Mouse (Mus musculus) cortical plate, adult 2 months (tissue): ENCODE measurements around the gene Rab43. TPM values are rescaled to one million over a fixed set of nuclear protein-coding genes. Genes with fewer than 3 reads are reported as not detected.

Source experiments
- H3K27ac ChIP-seq: fragments of 200-500 bp; 2 replicates; pipeline ENCODE4 v1.5.1; 2012; ENCODE audit warnings: low read length, control low read depth, inconsistent platforms; ENCODE audit not compliant: insufficient read depth
- H3K4me1 ChIP-seq: fragments of 200-500 bp; 2 replicates; pipeline ENCODE4 v1.6.1; 2011; ENCODE audit warnings: low read length; ENCODE audit not compliant: control insufficient read depth, insufficient read depth
- H3K4me3 ChIP-seq: fragments of 200-500 bp; 2 replicates; pipeline ENCODE4 v1.5.1; 2011; ENCODE audit warnings: mild to moderate bottlenecking, low read length, control low read depth; ENCODE audit not compliant: insufficient read depth
- CTCF ChIP-seq: fragments of 200-500 bp; IDR thresholded peaks from 2 replicates; pipeline ENCODE4 v1.5.1; 2011; ENCODE audit warnings: mild to moderate bottlenecking, control low read depth, low read length; ENCODE audit not compliant: insufficient read depth; ENCODE audit errors: extremely low read depth
- POLR2A ChIP-seq: fragments of 200-500 bp; IDR thresholded peaks from 2 replicates; pipeline ENCODE4 v1.6.1; 2011; ENCODE audit warnings: mild to moderate bottlenecking, low read length, control low read depth; ENCODE audit not compliant: insufficient read depth; ENCODE audit errors: extremely low read depth
- polyA plus RNA-seq: library from polyadenylated mRNA; depleted of rRNA; stranded (reverse); fragments of >200 nt; gene quantifications from 2 replicates; pipeline ENCODE4 v1.2.3, GENCODE M21; 2012; rRNA removed

The Rab43 gene
- 13.9 and 14.4 TPM in 2 replicates for polyA plus RNA-seq

DNA sequence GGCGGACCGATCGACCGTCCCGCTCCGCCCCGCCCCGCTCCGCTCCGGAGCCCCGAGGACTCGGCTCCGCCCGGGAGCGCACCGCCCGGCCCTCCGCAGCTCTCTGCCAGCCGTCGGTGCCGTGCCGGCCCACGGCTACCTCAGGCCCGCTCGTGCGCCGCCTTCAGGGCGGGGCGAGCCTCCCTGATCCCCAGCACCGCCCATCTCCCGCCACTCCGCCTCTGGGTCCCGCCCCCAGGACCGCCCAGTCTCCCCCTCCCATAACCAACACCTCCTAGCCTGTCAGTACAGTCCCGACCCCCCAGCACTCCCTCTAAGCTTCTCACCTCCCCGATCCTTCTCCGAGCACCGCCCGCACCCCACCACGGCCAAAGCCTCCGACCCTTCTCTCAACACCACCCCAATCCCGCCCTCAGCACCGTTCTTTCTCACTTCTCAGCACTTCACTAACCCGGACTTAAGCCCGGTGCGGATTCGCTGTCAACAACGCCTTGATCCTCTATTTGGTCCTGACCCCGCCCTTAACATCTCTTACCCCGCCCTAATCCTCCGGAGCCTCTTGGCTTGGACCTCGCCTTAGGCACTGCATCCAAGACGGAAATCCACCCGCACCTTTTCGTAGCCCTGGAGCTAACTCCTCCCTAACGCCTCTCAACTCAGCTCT, at the start of gene Rab43:
Gene Rab43 (minus strand): TSS at position 490 of the 664 bp plus-strand sequence.
- peak within 1 kb of the TSS; percentile 70 for H3K4me3 ChIP-seq
- TF ChIP-seq POLR2A (peak; percentile 59), CTCF (no peak)
- H3K4me1 ChIP-seq: peaks cover 6% of the 10 kb centered on the region; the same call in 1 of the 2 replicates
- peak within 1 kb of the TSS; percentile 63 for H3K27ac ChIP-seq

DNA sequence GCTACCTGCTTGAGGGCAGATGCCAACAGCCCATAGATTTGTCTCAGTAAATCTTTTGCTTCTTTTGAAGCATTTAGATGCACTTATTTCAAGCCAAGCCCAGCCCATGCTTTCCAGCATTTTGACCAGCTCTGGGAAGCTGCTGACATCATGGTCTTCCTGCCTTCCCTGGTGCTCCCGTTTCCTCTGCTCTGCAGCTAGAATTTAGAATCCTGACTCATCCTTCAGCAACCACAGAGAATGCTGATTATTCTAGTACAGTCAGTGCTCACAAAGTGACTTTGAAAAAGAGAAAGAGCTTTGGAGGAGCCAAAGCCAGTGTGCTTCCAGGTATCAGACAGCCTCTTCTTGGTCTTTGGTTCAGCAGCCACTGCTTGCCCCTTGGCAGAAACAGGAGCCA, 45.1 kb upstream of the Rab43 start:
- H3K27ac ChIP-seq: 0 out of 2 replicates have a peak overlapping the region, but pooled peaks have one; percentile 9
- no peaks in the 10 kb centered on the region; the same call in 1 of the 2 replicates for H3K4me1 ChIP-seq
- TF ChIP-seq POLR2A: 0 out of 2 replicates have a peak, but pooled peaks have one; percentile 19
- no peak for TF ChIP-seq CTCF
- H3K4me3 ChIP-seq: no peak overlapping the region

DNA sequence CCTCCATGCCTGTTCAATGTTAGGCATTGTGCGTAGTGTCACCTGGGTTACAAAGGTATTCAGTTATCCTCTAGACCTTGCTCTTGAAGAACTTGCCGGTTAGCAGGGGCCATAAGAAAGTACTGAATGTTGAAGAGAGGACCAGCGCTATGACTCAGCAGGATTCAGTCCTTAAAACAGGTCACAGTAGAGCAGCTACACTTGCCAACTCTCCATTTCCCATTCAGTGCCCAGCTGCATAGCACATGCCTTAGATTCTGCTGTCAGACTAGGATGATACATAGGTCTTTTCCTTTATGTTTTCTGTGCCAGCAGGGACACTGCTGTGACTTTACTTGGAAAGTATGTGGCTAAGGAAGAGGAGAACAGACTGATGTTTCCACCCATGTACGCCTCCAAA, 41.5 kb upstream of the Rab43 start:
- peaks cover 3% of the 10 kb centered on the region for H3K4me1 ChIP-seq
- TF ChIP-seq CTCF: no peak
- TF ChIP-seq POLR2A: no peak
- no peak overlapping the region for H3K4me3 ChIP-seq
- H3K27ac ChIP-seq: no peak overlapping the region

DNA sequence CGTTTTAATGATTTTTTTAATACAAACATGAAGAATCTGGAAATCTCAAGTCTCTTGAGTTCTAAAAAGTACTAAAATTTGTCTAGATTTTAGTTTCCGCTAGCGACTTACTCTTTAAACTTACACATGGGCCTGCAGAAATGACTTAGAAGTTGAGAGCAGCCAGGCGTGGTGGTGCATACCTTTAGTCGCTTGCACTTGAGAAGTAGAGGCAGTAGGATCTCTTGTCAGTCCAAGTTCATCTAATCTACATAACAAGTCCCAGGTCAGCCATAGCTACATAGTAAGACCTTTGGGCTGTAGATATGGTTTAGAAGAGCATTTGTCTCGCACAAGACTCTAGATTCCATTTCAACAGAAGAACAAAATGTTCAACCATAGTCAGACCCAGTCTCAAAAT, 39.9 kb upstream of the Rab43 start:
- no peak overlapping the region for H3K4me3 ChIP-seq
- H3K27ac ChIP-seq: no peak overlapping the region
- peaks cover 4% of the 10 kb centered on the region for H3K4me1 ChIP-seq
- TF ChIP-seq CTCF (no peak), POLR2A (no peak)

DNA sequence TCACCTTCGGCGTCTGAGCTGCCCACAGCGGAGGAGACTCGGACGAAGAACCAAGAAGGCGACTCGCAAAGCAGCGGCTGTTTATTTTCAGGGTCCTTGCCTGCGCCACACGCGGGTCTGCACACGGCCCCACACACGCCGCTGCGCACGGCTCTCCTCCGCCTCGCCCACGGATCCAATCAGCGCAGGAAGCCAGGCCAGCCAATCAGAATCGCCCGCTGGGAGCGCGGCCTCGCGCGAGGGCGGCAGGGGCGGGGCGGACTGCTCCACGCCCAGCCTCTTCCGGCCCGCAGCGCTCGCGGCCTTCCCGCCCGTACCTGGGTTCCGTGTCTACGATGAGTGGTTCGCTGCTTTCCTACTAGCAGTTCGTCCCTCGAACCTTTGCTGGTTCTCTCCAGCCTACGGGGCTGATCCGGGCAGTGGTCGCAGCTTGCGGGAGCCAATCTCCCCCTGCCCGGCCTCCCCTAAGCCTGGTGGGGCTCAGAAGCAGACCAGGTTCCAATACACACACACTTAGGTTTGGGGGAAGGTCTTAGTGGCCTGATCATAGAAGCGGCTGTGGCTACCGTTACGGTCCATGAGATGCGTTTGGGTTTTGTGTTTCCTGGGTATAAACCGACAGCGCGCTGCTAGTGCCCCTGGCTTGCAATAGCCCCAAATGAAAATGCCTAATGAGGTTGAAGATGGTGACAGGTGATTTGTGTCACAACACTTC, 39.1 kb upstream of the Rab43 start, which contains the start of gene Cnbp:
Gene Cnbp (minus strand): TSS at position 207 of the 715 bp plus-strand sequence.
- Histone ChIP-seq H3K4me1 (peaks cover 6% of the 10 kb centered on the region), H3K27ac (peak within 1 kb of the TSS; percentile 97), H3K4me3 (peak within 1 kb of the TSS; percentile 95)
- TF ChIP-seq POLR2A: peak; percentile 77
- TF ChIP-seq CTCF: no peak

DNA sequence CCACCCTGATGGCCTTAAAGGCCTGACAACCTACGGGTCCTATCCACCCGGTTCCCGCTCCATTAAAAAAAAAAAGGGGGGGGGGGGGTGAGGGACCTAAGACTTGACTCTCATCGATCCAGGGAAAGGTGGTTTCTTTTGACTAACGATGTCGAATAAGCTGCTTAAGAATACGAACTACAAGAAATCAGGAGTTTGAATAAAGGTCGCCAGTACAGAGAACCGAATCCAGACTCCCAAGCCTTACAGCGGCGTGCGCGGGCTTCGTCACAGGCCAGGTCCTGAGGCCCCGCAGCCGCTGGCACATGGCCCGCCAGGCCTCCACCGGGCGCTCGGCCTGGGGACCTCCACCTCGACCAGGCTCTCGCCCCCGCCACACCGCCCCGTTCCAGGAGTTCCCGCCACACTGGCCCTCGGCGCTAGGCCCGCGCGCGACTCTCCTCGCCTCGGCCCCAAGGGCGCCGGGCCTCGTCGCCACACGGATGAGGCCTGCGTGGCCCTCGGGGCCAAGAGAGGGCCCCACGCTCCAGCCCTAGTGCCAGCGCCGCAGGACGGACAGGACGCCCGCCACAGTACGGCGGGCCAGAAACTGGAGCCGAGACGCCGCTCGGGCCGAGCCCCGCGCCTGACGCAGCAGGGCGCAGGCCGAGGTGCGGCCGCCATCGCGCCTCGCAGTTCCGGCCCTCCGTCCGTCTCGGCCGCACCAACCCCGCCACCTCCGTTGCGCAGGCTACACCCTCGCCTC, 38.4 kb upstream of the Rab43 start:
- Histone ChIP-seq H3K4me1 (peaks cover 6% of the 10 kb centered on the region), H3K4me3 (peak overlapping the region; percentile 95), H3K27ac (peak overlapping the region; percentile 97)
- TF ChIP-seq CTCF (no peak), POLR2A (no peak)

DNA sequence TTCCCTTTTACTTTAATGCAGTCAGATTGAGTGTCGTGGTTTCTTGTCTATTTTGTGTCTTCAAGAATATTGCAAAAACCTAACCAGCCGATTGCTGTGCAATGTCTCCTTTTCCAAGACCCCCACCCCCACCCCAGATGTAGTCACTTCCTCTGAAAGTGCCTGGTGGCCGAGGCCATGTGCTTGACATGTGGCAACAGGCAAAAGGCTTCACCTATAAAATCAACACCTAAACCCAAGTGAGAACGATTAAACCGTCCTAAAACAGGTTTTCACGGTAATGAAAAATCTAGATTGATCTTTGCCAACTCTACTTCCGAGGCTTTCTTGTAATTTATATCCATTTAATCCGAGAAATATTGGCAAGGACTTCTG, 37.8 kb upstream of the Rab43 start:
- no peak overlapping the region for H3K27ac ChIP-seq
- TF ChIP-seq POLR2A: no peak
- TF ChIP-seq CTCF: no peak
- peak overlapping the region; percentile 95 for H3K4me3 ChIP-seq
- peaks cover 6% of the 10 kb centered on the region for H3K4me1 ChIP-seq

DNA sequence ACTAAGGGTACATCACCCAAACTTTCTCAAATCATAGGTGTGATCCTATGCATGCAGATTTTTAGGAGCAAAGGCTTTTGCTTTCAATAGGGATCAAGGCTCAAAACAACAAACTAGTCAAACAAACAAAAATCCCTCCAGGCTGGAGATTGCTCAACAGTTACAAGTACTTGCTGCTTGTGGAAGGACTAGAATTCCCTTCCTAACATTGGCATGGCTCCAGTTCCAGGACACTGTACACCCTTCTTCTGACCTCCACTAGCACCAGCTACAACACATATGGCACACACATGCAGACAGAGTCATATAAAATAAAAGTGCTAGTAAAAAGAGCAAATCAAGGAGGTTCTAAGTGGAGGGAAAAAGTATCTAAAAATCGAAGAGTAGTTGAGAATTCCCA, 34.8 kb upstream of the Rab43 start:
- H3K27ac ChIP-seq: no peak overlapping the region
- TF ChIP-seq POLR2A (no peak), CTCF (no peak)
- no peak overlapping the region for H3K4me3 ChIP-seq
- H3K4me1 ChIP-seq: peaks cover 6% of the 10 kb centered on the region

DNA sequence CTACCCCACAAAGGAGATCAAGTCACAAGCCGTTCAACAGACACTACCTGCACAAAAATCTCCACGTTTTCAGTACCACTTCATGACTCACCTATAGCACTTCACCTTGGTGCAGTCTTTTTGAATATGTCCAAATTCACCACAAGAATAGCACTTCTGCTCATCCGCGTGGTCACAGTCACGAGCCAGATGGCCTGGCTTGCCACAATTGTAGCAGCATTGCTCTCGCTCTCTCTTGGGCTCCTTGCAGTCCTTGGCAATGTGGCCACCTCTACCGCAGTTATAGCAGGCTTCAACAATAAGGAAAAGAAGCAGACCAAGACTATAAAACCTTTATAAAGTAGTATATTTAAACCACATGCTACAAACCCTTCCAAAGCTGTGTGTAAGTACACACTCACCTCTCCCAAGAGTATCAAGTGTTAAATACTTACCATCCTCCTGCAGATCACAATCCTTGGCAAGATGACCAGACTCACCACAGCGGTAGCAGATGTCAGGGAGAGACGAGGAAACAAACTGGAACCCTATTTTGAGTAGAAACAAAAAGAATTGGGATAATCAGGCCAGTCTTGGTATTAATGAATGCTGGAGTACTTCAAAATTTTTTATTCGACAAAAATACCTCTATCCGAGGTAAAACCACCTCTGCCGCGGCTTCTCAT, 33.2 kb upstream of the Rab43 start:
- H3K4me3 ChIP-seq: no peak overlapping the region
- TF ChIP-seq CTCF (no peak), POLR2A (no peak)
- peaks cover 6% of the 10 kb centered on the region for H3K4me1 ChIP-seq
- H3K27ac ChIP-seq: no peak overlapping the region
